In the genomic region with DNA sequence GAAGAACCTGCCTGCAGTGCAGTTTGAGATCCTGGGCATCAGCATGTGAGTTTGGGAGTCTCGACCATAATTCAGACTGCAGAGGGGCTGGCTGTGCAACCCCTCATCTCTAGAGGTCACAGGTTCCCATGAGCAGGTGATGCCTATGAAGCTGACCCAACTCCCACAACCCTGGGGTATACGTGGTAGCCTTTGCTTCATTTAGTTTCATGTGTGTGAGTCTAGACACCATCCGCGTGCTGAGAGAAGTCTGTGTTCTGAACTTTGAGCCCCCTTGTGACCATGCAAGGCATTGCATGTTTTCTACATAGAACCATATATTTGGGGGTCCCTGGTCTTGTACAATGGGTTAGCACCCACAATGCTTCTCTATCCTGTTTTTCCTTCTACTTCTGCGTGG, we compare ENCODE assay signal across 8 mouse cellular contexts. TPM values are rescaled to one million over a fixed set of nuclear protein-coding genes. Genes with fewer than 3 reads are reported as not detected.
A peak's percentile ranks its signal among the peaks of the same experiment; 100 is the strongest.
DNase-seq lines count a peak whose midpoint lies in the region; ATAC-seq and TF ChIP-seq lines count a peak whose summit lies in the region.

No protein-coding gene starts in this region.

- no peaks in the 10 kb centered on the region for H3K4me1 ChIP-seq in midbrain, embryonic 10.5 days
- peaks cover 3% of the 10 kb centered on the region; the same call in 1 of the 2 replicates for H3K4me1 ChIP-seq in midbrain, embryonic 15.5 days
- H3K4me1 ChIP-seq in intestine, embryonic 14.5 days (replicated peaks; ENCODE audit: control insufficient read depth, insufficient read depth, low read length): peaks cover 7% of the 10 kb centered on the region; the same call in 1 of the 2 replicates
- H3K4me1 ChIP-seq in lung, embryonic 14.5 days (ENCODE audit: insufficient read depth): no peaks in the 10 kb centered on the region

- no peak; the same call in 1 of the 2 replicates for ATAC-seq in midbrain, embryonic 15.5 days (replicated peaks)
- peak; percentile 64 for ATAC-seq in intestine, embryonic 14.5 days (replicated peaks; ENCODE audit: low FRiP score, low TSS enrichment, low read depth)
- ATAC-seq in lung, embryonic 14.5 days (ENCODE audit: insufficient read depth): peak; percentile 67; the same call in 1 of the 2 replicates

- no peaks in the 10 kb centered on the region for H3K27me3 ChIP-seq in midbrain, embryonic 10.5 days (ENCODE audit: low read depth, poor library complexity, severe bottlenecking)
- no peaks in the 10 kb centered on the region for H3K27me3 ChIP-seq in midbrain, embryonic 15.5 days (replicated peaks)
- no peaks in the 10 kb centered on the region for H3K27me3 ChIP-seq in intestine, embryonic 14.5 days (replicated peaks; ENCODE audit: control insufficient read depth, insufficient read depth, low read length)
- no peaks in the 10 kb centered on the region for H3K27me3 ChIP-seq in lung, embryonic 14.5 days (ENCODE audit: insufficient read depth, low read length)

- no peaks in the 10 kb centered on the region for H3K36me3 ChIP-seq in midbrain, embryonic 10.5 days
- no peaks in the 10 kb centered on the region for H3K36me3 ChIP-seq in midbrain, embryonic 15.5 days (replicated peaks)
- H3K36me3 ChIP-seq in intestine, embryonic 14.5 days (ENCODE audit: control insufficient read depth, insufficient read depth, low read length): no peaks in the 10 kb centered on the region
- H3K36me3 ChIP-seq in lung, embryonic 14.5 days (ENCODE audit: insufficient read depth): no peaks in the 10 kb centered on the region

- 44% methylated on average over 5 of the region's 5 CpGs for WGBS in midbrain, embryonic 10.5 days
- 30% methylated on average over 5 of the region's 5 CpGs for WGBS in midbrain, embryonic 15.5 days
- 27% methylated on average over 5 of the region's 5 CpGs for WGBS in intestine, embryonic 14.5 days
- 28% methylated on average over 5 of the region's 5 CpGs for WGBS in lung, embryonic 14.5 days

- no peak overlapping the region for H3K4me3 ChIP-seq in midbrain, embryonic 10.5 days
- no peak overlapping the region for H3K4me3 ChIP-seq in midbrain, embryonic 15.5 days
- no peak overlapping the region for H3K4me3 ChIP-seq in intestine, embryonic 14.5 days (ENCODE audit: low read depth, low read length)
- H3K4me3 ChIP-seq in lung, embryonic 14.5 days (ENCODE audit: low read depth, low read length): no peak overlapping the region

- no peak overlapping the region for H3K27ac ChIP-seq in midbrain, embryonic 10.5 days (replicated peaks)
- no peak overlapping the region for H3K27ac ChIP-seq in midbrain, embryonic 15.5 days
- no peak overlapping the region for H3K27ac ChIP-seq in intestine, embryonic 14.5 days (ENCODE audit: low read depth)
- no peak overlapping the region for H3K27ac ChIP-seq in lung, embryonic 14.5 days (ENCODE audit: low read depth)

- no peaks in the 10 kb centered on the region for H3K9me3 ChIP-seq in midbrain, embryonic 10.5 days (replicated peaks)
- H3K9me3 ChIP-seq in midbrain, embryonic 15.5 days: no peaks in the 10 kb centered on the region
- H3K9me3 ChIP-seq in intestine, embryonic 14.5 days (ENCODE audit: control insufficient read depth, low read length): no peaks in the 10 kb centered on the region
- H3K9me3 ChIP-seq in lung, embryonic 14.5 days (ENCODE audit: low read depth, low read length): no peaks in the 10 kb centered on the region

- H3K4me2 ChIP-seq in midbrain, embryonic 15.5 days: no peak overlapping the region
- H3K4me2 ChIP-seq in intestine, embryonic 14.5 days (ENCODE audit: low read length): no peak overlapping the region
- H3K4me2 ChIP-seq in lung, embryonic 14.5 days: no peak overlapping the region

- peak; percentile 12 for DNase-seq in adrenal gland, adult 2 months
- DNase-seq in adrenal gland, postnatal 4 days (ENCODE audit: low spot score in 2 of 2): no peak
- peak; percentile 29 for DNase-seq in midbrain, embryonic 10.5 days (ENCODE audit: low spot score)
- peak; percentile 81 for DNase-seq in embryo, embryonic 10 days (ENCODE audit: low spot score)
- DNase-seq in intestine, embryonic 14.5 days (ENCODE audit: low spot score): peak; percentile 72
- peak; percentile 84 for DNase-seq in lung, embryonic 14.5 days
- DNase-seq in right cerebral cortex, postnatal 4 days: peak; percentile 55

- H3K9ac ChIP-seq in midbrain, embryonic 15.5 days: no peak overlapping the region
- no peak overlapping the region for H3K9ac ChIP-seq in intestine, embryonic 14.5 days (ENCODE audit: low read length)
- no peak overlapping the region for H3K9ac ChIP-seq in lung, embryonic 14.5 days

- peak; percentile 84 for TF ChIP-seq CTCF in lung, embryonic 14.5 days (IDR thresholded peaks at IDR 0.05; ENCODE audit: low read depth)

RNA-seq across cellular contexts. Expression of a gene that starts 23.9 kb away (rescaled TPM):
- 1 to 10 TPM; 5.9 to 6.1 TPM for total RNA-seq in adrenal gland, adult 2 months (2021)
- polyA plus RNA-seq in adrenal gland, adult 2 months (2012; rRNA removed): 10.3 and 11.9 TPM in 2 replicates
- 10 to 100 TPM; 16.3 to 17.5 TPM for total RNA-seq in adrenal gland, postnatal 4 days (2021)
- polyA plus RNA-seq in midbrain, embryonic 10.5 days (2016; fragmentation: Nextera tagmentation; extraction: Ambion mirVana): 71.1 and 94.2 TPM in 2 replicates
- polyA plus RNA-seq in midbrain, embryonic 15.5 days (2015; fragmentation: Nextera tagmentation; extraction: Ambion mirVana): 11.6 and 13.2 TPM in 2 replicates
- 72.6 and 74.7 TPM in 2 replicates for polyA plus RNA-seq in intestine, embryonic 14.5 days (2014; fragmentation: Nextera tagmentation; extraction: Ambion mirVana)
- polyA plus RNA-seq in lung, embryonic 14.5 days (2014; fragmentation: Nextera tagmentation; extraction: Ambion mirVana): 76.4 and 79.8 TPM in 2 replicates

RNA-seq across cellular contexts. Expression of a gene that starts 51.8 kb away (rescaled TPM):
- 10 to 100 TPM; 37.8 to 40.5 TPM for total RNA-seq in adrenal gland, adult 2 months (2021)
- polyA plus RNA-seq in adrenal gland, adult 2 months (2012; rRNA removed): 18.5 and 18.7 TPM in 2 replicates
- total RNA-seq in adrenal gland, postnatal 4 days (2021): 10 to 100 TPM; 22.0 to 36.5 TPM
- polyA plus RNA-seq in midbrain, embryonic 10.5 days (2016; fragmentation: Nextera tagmentation; extraction: Ambion mirVana): 14.3 and 16.3 TPM in 2 replicates
- 29.5 and 31.9 TPM in 2 replicates for polyA plus RNA-seq in midbrain, embryonic 15.5 days (2015; fragmentation: Nextera tagmentation; extraction: Ambion mirVana)
- polyA plus RNA-seq in intestine, embryonic 14.5 days (2014; fragmentation: Nextera tagmentation; extraction: Ambion mirVana): 13.3 and 13.7 TPM in 2 replicates
- polyA plus RNA-seq in lung, embryonic 14.5 days (2014; fragmentation: Nextera tagmentation; extraction: Ambion mirVana): 15.0 and 15.1 TPM in 2 replicates

Comparison
In these comparisons a context has a peak if more than half of its experiments do, and no peak if none do; other contexts are left out.
1. DNase-seq: peak in adrenal gland, adult 2 months (single experiment), midbrain, embryonic 10.5 days (single experiment), embryo, embryonic 10 days (single experiment), intestine, embryonic 14.5 days (single experiment), lung, embryonic 14.5 days (single experiment) and right cerebral cortex, postnatal 4 days (single experiment); none in adrenal gland, postnatal 4 days (0 of 2).